Comparison of ENCODE assay signal across 11 mouse cellular contexts in genomic region chr11:104316685-104317400, GRCm38 (mm10).
DNase-seq lines count a peak whose midpoint lies in the region; ATAC-seq lines count a peak whose summit lies in the region.
"Had no signal": no experiment of that assay in that cellular context is flagged by ENCODE, and none has a peak within 500 bp of the region (broad histone marks: within the 10 kb centered on the region; RNA-seq: fewer than 3 reads in every experiment).

No protein-coding gene starts in this region.

- H3K9ac ChIP-seq in kidney, embryonic 14.5 days (ENCODE audit: low read depth, low read length), result no peak overlapping the region
- H3K9ac ChIP-seq in intestine, embryonic 15.5 days, result no peak overlapping the region
- H3K9ac ChIP-seq: limb, embryonic 12.5 days; neural tube, embryonic 13.5 days had no signal

- H3K27me3 ChIP-seq in kidney, embryonic 14.5 days (ENCODE audit: control insufficient read depth, insufficient read depth, low read length), result no peaks in the 10 kb centered on the region
- H3K27me3 ChIP-seq in intestine, embryonic 15.5 days (replicated peaks), result no peaks in the 10 kb centered on the region
- H3K27me3 ChIP-seq in hindbrain, embryonic 10.5 days (ENCODE audit: insufficient read depth, poor library complexity, severe bottlenecking), result peaks cover 11% of the 10 kb centered on the region; the same call in 1 of the 2 replicates
- H3K27me3 ChIP-seq: neural tube, embryonic 13.5 days had no signal

- no peaks in the 10 kb centered on the region for H3K9me3 ChIP-seq in kidney, embryonic 14.5 days (ENCODE audit: control insufficient read depth, low read length)
- H3K9me3 ChIP-seq in intestine, embryonic 15.5 days, result no peaks in the 10 kb centered on the region
- H3K9me3 ChIP-seq in hindbrain, embryonic 10.5 days, result no peaks in the 10 kb centered on the region
- H3K9me3 ChIP-seq: limb, embryonic 12.5 days; neural tube, embryonic 13.5 days had no signal

- no peaks in the 10 kb centered on the region for H3K36me3 ChIP-seq in kidney, embryonic 14.5 days (ENCODE audit: control insufficient read depth, insufficient read depth, low read length)
- no peaks in the 10 kb centered on the region for H3K36me3 ChIP-seq in intestine, embryonic 15.5 days
- H3K36me3 ChIP-seq in hindbrain, embryonic 10.5 days, result no peaks in the 10 kb centered on the region
- H3K36me3 ChIP-seq: limb, embryonic 12.5 days had no signal

- H3K27ac ChIP-seq in kidney, embryonic 14.5 days (ENCODE audit: low read depth, low read length), result no peak overlapping the region
- H3K27ac ChIP-seq in intestine, embryonic 15.5 days, result peak overlapping the region; percentile 44
- no peak overlapping the region for H3K27ac ChIP-seq in hindbrain, embryonic 10.5 days
- H3K27ac ChIP-seq: limb, embryonic 12.5 days; neural tube, embryonic 13.5 days had no signal

- ATAC-seq in kidney, embryonic 14.5 days (ENCODE audit: low FRiP score, low TSS enrichment), result no peak
- ATAC-seq in common myeloid progenitor, adult 5-6 weeks (replicated peaks; ENCODE audit: low read depth, poor library complexity, severe bottlenecking), result peak; percentile 37
- 0 out of 2 replicates have a peak, but pooled peaks have one; percentile 3 for ATAC-seq in intestine, embryonic 15.5 days

- no peak overlapping the region for H3K4me2 ChIP-seq in kidney, embryonic 14.5 days (replicated peaks; ENCODE audit: low read depth, low read length)
- 0 out of 2 replicates have a peak overlapping the region, but pooled peaks have one; percentile 1 for H3K4me2 ChIP-seq in intestine, embryonic 15.5 days (replicated peaks)
- H3K4me2 ChIP-seq: limb, embryonic 12.5 days; neural tube, embryonic 13.5 days had no signal

- peak; percentile 42 for DNase-seq in kidney, adult 18-20 months
- DNase-seq in lung, postnatal 4 days, result peak; percentile 46 to 73
- no peak for DNase-seq in frontal cortex, adult 2 months (ENCODE audit: extremely low spot score in 1 of 2, low spot score in 1 of 2)
- no peak for DNase-seq in left cerebral cortex, adult 9 months (ENCODE audit: low spot score in 2 of 2)
- no peak for DNase-seq in hindbrain, embryonic 10.5 days (ENCODE audit: low spot score)
- DNase-seq: thymus, adult 2 months had no signal

- H3K4me3 ChIP-seq in kidney, embryonic 14.5 days (ENCODE audit: low read length), result no peak overlapping the region
- no peak overlapping the region for H3K4me3 ChIP-seq in intestine, embryonic 15.5 days (replicated peaks)
- no peak overlapping the region for H3K4me3 ChIP-seq in hindbrain, embryonic 10.5 days
- H3K4me3 ChIP-seq: limb, embryonic 12.5 days; neural tube, embryonic 13.5 days had no signal

- 57% methylated on average over 16 of the region's 16 CpGs for WGBS in kidney, embryonic 14.5 days
- WGBS in intestine, embryonic 15.5 days, result 48% methylated on average over 16 of the region's 16 CpGs
- 73% methylated on average over 16 of the region's 16 CpGs for WGBS in hindbrain, embryonic 10.5 days

- H3K4me1 ChIP-seq in kidney, embryonic 14.5 days (ENCODE audit: control insufficient read depth, insufficient read depth, low read length), result peaks cover 11% of the 10 kb centered on the region
- peaks cover 18% of the 10 kb centered on the region for H3K4me1 ChIP-seq in intestine, embryonic 15.5 days (replicated peaks)
- H3K4me1 ChIP-seq in hindbrain, embryonic 10.5 days (replicated peaks), result peaks cover 36% of the 10 kb centered on the region

Comparison
In these comparisons a context has a peak if more than half of its experiments do, and no peak if none do; other contexts are left out.
1. DNase-seq: peak in kidney, adult 18-20 months (single experiment) and lung, postnatal 4 days (2 of 2); none in frontal cortex, adult 2 months (0 of 2), left cerebral cortex, adult 9 months (0 of 2) and hindbrain, embryonic 10.5 days (single experiment).